Mouse (Mus musculus): ENCODE measurements around the gene Mlxipl. TPM values are rescaled to one million over a fixed set of nuclear protein-coding genes. Genes with fewer than 3 reads are reported as not detected.

Mlxipl gene
- polyA plus RNA-seq, 1 experiment: 28.5 TPM

GRCm38 (mm10) chr5:135078482-135078810 lies 11.2 kb upstream of the Mlxipl start:
- 2% methylated on average over 11 of the region's 11 CpGs for WGBS
- TF ChIP-seq POLR2A (IDR thresholded peaks at IDR 0.05; ENCODE audit: borderline replicate concordance, extremely low read depth, low read depth, low read length) (no peak), CTCF (IDR thresholded peaks at IDR 0.05; ENCODE audit: insufficient read depth, low read length) (no peak)
- Histone ChIP-seq H3K4me1 (ENCODE audit: control insufficient read depth, insufficient read depth, low read length) (no peaks in the 10 kb centered on the region), H3K4me3 (replicated peaks; ENCODE audit: extremely low read depth, low read depth, low read length) (peak overlapping the region; percentile 59)
- no peak for DNase-seq

DNA sequence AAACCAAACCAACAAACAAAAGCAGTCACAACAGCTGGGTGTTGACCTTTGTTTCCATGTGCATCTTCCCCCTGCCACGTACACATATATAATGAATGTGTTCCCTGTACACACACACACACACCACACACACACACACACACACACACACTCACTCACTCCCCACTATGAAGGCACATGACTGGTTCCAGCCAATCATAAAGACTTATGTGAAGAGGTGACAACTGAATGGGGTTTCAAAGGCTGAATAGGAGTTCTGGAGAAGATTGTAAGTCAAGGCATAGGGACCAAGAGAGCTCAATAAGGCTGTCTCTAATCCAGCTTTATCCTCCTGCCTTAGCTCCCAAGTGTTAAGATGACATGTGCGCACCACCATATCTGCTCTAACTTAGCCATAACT lies 10.1 kb upstream of the Mlxipl start:
- H3K4me3 ChIP-seq (replicated peaks; ENCODE audit: extremely low read depth, low read depth, low read length): no peak overlapping the region
- H3K4me1 ChIP-seq (ENCODE audit: control insufficient read depth, insufficient read depth, low read length): no peaks in the 10 kb centered on the region
- no peak for DNase-seq
- TF ChIP-seq POLR2A (IDR thresholded peaks at IDR 0.05; ENCODE audit: borderline replicate concordance, extremely low read depth, low read depth, low read length) (no peak), CTCF (IDR thresholded peaks at IDR 0.05; ENCODE audit: insufficient read depth, low read length) (no peak)
- WGBS: 84% methylated on average over 2 of the region's 2 CpGs

- TF ChIP-seq POLR2A (IDR thresholded peaks at IDR 0.05; ENCODE audit: borderline replicate concordance, extremely low read depth, low read depth, low read length) (no peak), CTCF (IDR thresholded peaks at IDR 0.05; ENCODE audit: insufficient read depth, low read length) (no peak)
- Histone ChIP-seq H3K4me3 (replicated peaks; ENCODE audit: extremely low read depth, low read depth, low read length) (no peak overlapping the region), H3K4me1 (ENCODE audit: control insufficient read depth, insufficient read depth, low read length) (no peaks in the 10 kb centered on the region)
- 79% methylated on average over 5 of the region's 5 CpGs for WGBS
- no peak for DNase-seq
These were observed 9.2 kb upstream of the Mlxipl start for GRCm38 (mm10) chr5:135080539-135080938.

DNA sequence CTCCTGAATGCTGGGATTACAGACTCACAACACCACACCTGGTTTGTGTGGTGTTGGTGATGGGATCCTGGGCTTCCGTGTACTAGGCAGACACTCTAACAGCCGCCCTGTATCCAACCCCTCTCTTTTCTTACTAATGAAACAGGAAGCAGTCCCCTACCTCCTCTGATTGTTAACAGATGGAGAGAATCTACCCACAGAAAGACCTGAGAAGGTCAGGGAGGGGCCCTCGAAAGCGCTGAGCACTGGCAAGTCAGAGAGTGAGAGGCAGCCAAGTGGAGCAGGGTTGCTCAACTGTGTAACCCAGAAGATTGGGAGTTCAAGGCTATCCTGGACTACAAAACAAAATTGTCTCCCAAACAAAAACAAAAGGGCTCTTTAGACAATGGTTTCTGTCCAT lies 2.8 kb upstream of the Mlxipl start:
- DNase-seq: no peak
- Histone ChIP-seq H3K4me3 (replicated peaks; ENCODE audit: extremely low read depth, low read depth, low read length) (no peak overlapping the region), H3K4me1 (ENCODE audit: control insufficient read depth, insufficient read depth, low read length) (no peaks in the 10 kb centered on the region)
- TF ChIP-seq POLR2A (IDR thresholded peaks at IDR 0.05; ENCODE audit: borderline replicate concordance, extremely low read depth, low read depth, low read length) (no peak), CTCF (IDR thresholded peaks at IDR 0.05; ENCODE audit: insufficient read depth, low read length) (no peak)
- 56% methylated on average over 4 of the region's 4 CpGs for WGBS

DNA sequence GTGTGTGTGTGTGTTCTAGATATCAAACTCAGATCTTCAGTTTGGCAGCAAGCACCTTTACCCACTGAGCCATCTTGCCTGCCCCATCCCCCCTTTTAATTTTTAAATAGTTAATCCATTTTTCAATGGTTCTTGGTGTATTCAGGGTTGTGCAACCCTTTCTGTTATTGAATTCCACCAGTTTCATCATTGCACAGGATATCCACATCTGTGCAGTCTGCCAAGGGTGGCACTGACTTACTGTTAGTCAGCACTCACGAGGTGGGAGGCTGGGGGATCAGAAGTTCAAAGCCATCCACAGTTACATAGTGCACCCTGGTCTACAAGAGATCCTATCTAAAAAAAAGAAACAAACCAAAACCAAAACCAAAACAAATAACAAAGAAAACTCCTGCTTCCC lies 11.3 kb downstream of the Mlxipl start:
- no peak for DNase-seq
- TF ChIP-seq CTCF (IDR thresholded peaks at IDR 0.05; ENCODE audit: insufficient read depth, low read length): no peak
- no peak for TF ChIP-seq POLR2A (IDR thresholded peaks at IDR 0.05; ENCODE audit: borderline replicate concordance, extremely low read depth, low read depth, low read length)
- Histone ChIP-seq H3K4me3 (replicated peaks; ENCODE audit: extremely low read depth, low read depth, low read length) (no peak overlapping the region), H3K4me1 (ENCODE audit: control insufficient read depth, insufficient read depth, low read length) (no peaks in the 10 kb centered on the region)
- 34% methylated on average over 1 of the region's 1 CpGs for WGBS

GRCm38 (mm10) chr5:135103999-135104660 lies 14.4 kb downstream of the Mlxipl start:
- Histone ChIP-seq H3K4me3 (replicated peaks; ENCODE audit: extremely low read depth, low read depth, low read length) (no peak overlapping the region), H3K4me1 (ENCODE audit: control insufficient read depth, insufficient read depth, low read length) (peaks cover 3% of the 10 kb centered on the region)
- WGBS: 50% methylated on average over 11 of the region's 11 CpGs
- DNase-seq: no peak
- TF ChIP-seq CTCF (IDR thresholded peaks at IDR 0.05; ENCODE audit: insufficient read depth, low read length) (peak; percentile 48; the same call in 1 of the 2 replicates), POLR2A (IDR thresholded peaks at IDR 0.05; ENCODE audit: borderline replicate concordance, extremely low read depth, low read depth, low read length) (no peak)

GRCm38 (mm10) chr5:135106758-135107256 lies 17.1 kb downstream of the Mlxipl start:
- Histone ChIP-seq H3K4me1 (ENCODE audit: control insufficient read depth, insufficient read depth, low read length) (peaks cover 3% of the 10 kb centered on the region), H3K4me3 (replicated peaks; ENCODE audit: extremely low read depth, low read depth, low read length) (peak overlapping the region; percentile 63)
- WGBS: 1% methylated on average over 48 of the region's 48 CpGs
- DNase-seq: peak; percentile 76
- TF ChIP-seq CTCF (IDR thresholded peaks at IDR 0.05; ENCODE audit: insufficient read depth, low read length): no peak
- peak; percentile 62; the same call in 1 of the 2 replicates for TF ChIP-seq POLR2A (IDR thresholded peaks at IDR 0.05; ENCODE audit: borderline replicate concordance, extremely low read depth, low read depth, low read length)

DNA sequence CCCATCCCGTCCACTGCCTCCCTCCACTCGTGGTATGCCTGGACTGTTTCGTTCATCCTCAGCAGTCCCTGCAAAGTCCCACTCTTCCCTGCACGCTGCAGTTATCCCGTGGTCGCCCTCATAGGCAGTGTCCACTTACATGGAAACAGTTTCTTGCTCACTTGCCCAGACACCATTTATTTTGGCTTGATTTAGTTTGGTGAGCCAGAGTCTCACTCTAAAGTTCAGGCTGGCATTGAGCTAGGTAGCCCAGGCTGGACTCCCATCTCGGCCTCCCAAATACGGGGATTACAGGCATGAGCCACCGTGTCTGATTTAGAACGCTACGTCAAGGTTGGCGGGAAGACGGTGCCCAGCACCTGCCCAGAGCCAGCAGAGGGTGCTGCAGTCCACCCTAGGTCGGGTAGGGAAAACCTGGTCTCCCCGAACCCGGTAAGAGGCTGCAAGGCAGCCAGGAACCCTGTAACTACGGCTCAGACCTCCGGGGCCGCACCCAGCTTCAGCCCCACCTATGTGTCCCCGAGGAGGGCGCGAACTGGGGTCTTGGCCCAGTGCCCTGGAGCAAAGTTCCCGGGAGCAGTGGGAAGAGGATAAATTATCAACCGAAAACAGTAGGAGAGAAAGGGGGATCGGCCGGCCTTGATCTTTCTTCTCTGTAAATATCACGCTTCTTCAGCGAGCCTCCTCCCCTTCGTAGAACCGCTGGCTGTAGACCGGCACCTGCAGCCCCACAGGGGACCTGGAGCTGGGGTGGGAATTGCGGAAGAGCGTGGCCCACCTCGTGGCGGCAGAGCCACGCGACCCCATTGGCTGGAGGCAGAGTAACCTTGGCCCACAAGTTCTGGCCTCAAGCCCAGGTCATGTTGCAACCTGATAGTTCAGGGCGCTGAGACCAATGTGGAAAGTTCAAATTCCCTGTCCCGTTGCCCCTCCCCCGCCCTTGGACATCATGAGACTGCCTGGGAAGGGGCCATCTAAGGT lies 18.1 kb downstream of the Mlxipl start:
- DNase-seq: peak; percentile 54
- Histone ChIP-seq H3K4me3 (replicated peaks; ENCODE audit: extremely low read depth, low read depth, low read length) (peak overlapping the region; percentile 14), H3K4me1 (ENCODE audit: control insufficient read depth, insufficient read depth, low read length) (peaks cover 3% of the 10 kb centered on the region)
- 9% methylated on average over 40 of the region's 40 CpGs for WGBS
- no peak for TF ChIP-seq POLR2A (IDR thresholded peaks at IDR 0.05; ENCODE audit: borderline replicate concordance, extremely low read depth, low read depth, low read length)
- TF ChIP-seq CTCF (IDR thresholded peaks at IDR 0.05; ENCODE audit: insufficient read depth, low read length): peak; percentile 41; the same call in 1 of the 2 replicates

- TF ChIP-seq POLR2A (IDR thresholded peaks at IDR 0.05; ENCODE audit: borderline replicate concordance, extremely low read depth, low read depth, low read length) (no peak), CTCF (IDR thresholded peaks at IDR 0.05; ENCODE audit: insufficient read depth, low read length) (no peak)
- DNase-seq: no peak
- 67% methylated on average over 6 of the region's 6 CpGs for WGBS
- Histone ChIP-seq H3K4me3 (replicated peaks; ENCODE audit: extremely low read depth, low read depth, low read length) (no peak overlapping the region), H3K4me1 (ENCODE audit: control insufficient read depth, insufficient read depth, low read length) (peaks cover 3% of the 10 kb centered on the region)
These were observed 19.3 kb downstream of the Mlxipl start for GRCm38 (mm10) chr5:135109017-135109416.
